Mouse (Mus musculus) liver, adult 2 months (tissue): ENCODE data around the gene Il2ra.
"Not testable (repeated sequence)": the region's sequence is repeated elsewhere in the genome, so short reads cannot be mapped to it uniquely, and the experiment has no call there.

Experiments
- CTCF ChIP-seq: fragments of 200-500 bp; IDR thresholded peaks from 2 replicates; pipeline ENCODE4 v1.5.1; 2011; ENCODE audit warnings: low read depth, low read length, control low read depth
- POLR2A ChIP-seq: fragments of 200-500 bp; IDR thresholded peaks from 2 replicates; pipeline ENCODE4 v1.6.1; 2011; ENCODE audit warnings: low read length, control low read depth; ENCODE audit not compliant: insufficient read depth; ENCODE audit errors: extremely low read depth

- not testable (repeated sequence) for TF ChIP-seq CTCF, POLR2A
Observed at GRCm38 (mm10) chr2:11612939-11613338, 29.7 kb upstream of the Il2ra start.
